8 mouse cellular contexts compared by ENCODE assay signal in the genomic region with DNA sequence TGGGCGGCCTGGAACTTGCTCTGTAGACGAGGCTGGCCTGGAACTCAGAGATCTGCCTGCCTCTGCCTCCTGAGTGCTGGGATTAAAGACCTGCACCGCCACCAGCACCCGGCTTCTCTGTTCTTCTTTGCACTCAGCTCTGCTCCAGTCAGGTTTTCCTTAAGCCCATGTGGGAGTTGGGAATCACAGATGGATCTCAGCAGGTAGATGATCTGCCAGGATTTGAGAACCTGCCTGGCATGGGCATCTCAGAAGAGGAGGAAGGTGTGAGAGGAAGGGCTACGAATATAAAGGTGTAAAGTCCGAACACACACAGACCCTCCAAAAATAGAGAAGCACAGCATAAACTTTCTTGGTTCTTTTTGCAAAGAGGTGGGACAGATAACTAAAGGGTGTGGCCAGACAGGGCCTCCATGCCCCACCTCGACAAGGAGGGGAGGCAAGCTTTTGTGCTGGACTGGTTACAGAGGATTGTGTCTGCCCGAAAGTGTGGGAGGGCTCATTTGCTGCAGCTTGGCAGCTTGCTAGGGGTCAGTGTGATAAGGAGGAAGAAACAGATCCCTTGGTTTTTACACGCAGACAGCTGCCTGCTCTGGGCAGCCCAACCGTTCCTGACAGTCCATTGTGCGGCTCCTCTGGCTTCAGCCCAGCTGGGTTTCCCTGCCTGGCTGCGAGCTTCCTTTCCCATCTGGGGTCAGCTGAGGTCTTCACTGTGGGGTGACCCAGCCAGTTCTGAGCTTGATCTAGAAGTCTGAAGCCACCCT. TPM values are rescaled to one million over a fixed set of nuclear protein-coding genes. Genes with fewer than 3 reads are reported as not detected.
DNase-seq lines count a peak whose midpoint lies in the region; ATAC-seq and TF ChIP-seq lines count a peak whose summit lies in the region.

No protein-coding gene starts in this region.

- H3K4me3 ChIP-seq in heart, postnatal 0 days (ENCODE audit: low read depth, low read length): no peak overlapping the region
- H3K4me3 ChIP-seq in liver, embryonic 13.5 days (replicated peaks): peak overlapping the region; percentile 40
- H3K4me3 ChIP-seq in stomach, postnatal 0 days (ENCODE audit: low read depth, low read length): no peak overlapping the region
- no peak overlapping the region for H3K4me3 ChIP-seq in forebrain, embryonic 12.5 days (replicated peaks)

- no peaks in the 10 kb centered on the region for H3K9me3 ChIP-seq in heart, postnatal 0 days (replicated peaks; ENCODE audit: control insufficient read depth, low read length)
- H3K9me3 ChIP-seq in liver, embryonic 13.5 days (replicated peaks): no peaks in the 10 kb centered on the region
- no peaks in the 10 kb centered on the region for H3K9me3 ChIP-seq in stomach, postnatal 0 days (ENCODE audit: control insufficient read depth, low read length)
- no peaks in the 10 kb centered on the region for H3K9me3 ChIP-seq in forebrain, embryonic 12.5 days

- peak; percentile 77; the same call in 1 of the 2 replicates for TF ChIP-seq EP300 in heart, postnatal 0 days (IDR thresholded peaks at IDR 0.05; ENCODE audit: low read depth)
- TF ChIP-seq EP300 in stomach, postnatal 0 days (optimal IDR thresholded peaks at IDR 0.05): no peak

- no peak overlapping the region for H3K9ac ChIP-seq in heart, postnatal 0 days (replicated peaks; ENCODE audit: low read depth, low read length)
- peak overlapping the region; percentile 71 for H3K9ac ChIP-seq in liver, embryonic 13.5 days
- H3K9ac ChIP-seq in stomach, postnatal 0 days (ENCODE audit: low read length): no peak overlapping the region
- no peak overlapping the region for H3K9ac ChIP-seq in forebrain, embryonic 12.5 days

- H3K27me3 ChIP-seq in heart, postnatal 0 days (ENCODE audit: control insufficient read depth, insufficient read depth, low read length): no peaks in the 10 kb centered on the region
- no peaks in the 10 kb centered on the region for H3K27me3 ChIP-seq in liver, embryonic 13.5 days
- no peaks in the 10 kb centered on the region for H3K27me3 ChIP-seq in stomach, postnatal 0 days (ENCODE audit: control insufficient read depth, insufficient read depth, low read length)
- H3K27me3 ChIP-seq in forebrain, embryonic 12.5 days: no peaks in the 10 kb centered on the region

- peak; percentile 95 for ATAC-seq in heart, postnatal 0 days (ENCODE audit: insufficient read depth, low read depth)
- ATAC-seq in liver, embryonic 13.5 days (ENCODE audit: low read depth): peak; percentile 66
- ATAC-seq in stomach, postnatal 0 days (ENCODE audit: low FRiP score, low TSS enrichment): 0 out of 2 replicates have a peak, but pooled peaks have one; percentile 43
- no peak for ATAC-seq in forebrain, embryonic 12.5 days (ENCODE audit: low FRiP score)
- ATAC-seq in inflammation-experienced regulatory T-cells, adult 6 months: no peak

- 38% methylated on average over 12 of the region's 12 CpGs for WGBS in heart, postnatal 0 days
- WGBS in liver, embryonic 13.5 days (ENCODE audit: insufficient replicate concordance): 31% methylated on average over 12 of the region's 12 CpGs
- WGBS in stomach, postnatal 0 days: 50% methylated on average over 12 of the region's 12 CpGs
- WGBS in forebrain, embryonic 12.5 days: 83% methylated on average over 12 of the region's 12 CpGs

- H3K4me2 ChIP-seq in heart, postnatal 0 days (ENCODE audit: low read depth, low read length): peak overlapping the region; percentile 12; the same call in 1 of the 2 replicates
- peak overlapping the region; percentile 74 for H3K4me2 ChIP-seq in liver, embryonic 13.5 days
- H3K4me2 ChIP-seq in stomach, postnatal 0 days (replicated peaks; ENCODE audit: low read depth): no peak overlapping the region
- no peak overlapping the region for H3K4me2 ChIP-seq in forebrain, embryonic 12.5 days

- TF ChIP-seq CTCF in heart, postnatal 0 days (IDR thresholded peaks at IDR 0.05; ENCODE audit: low read depth): no peak
- no peak for TF ChIP-seq CTCF in stomach, postnatal 0 days (IDR thresholded peaks at IDR 0.05; ENCODE audit: low read depth)

- peak overlapping the region; percentile 59 for H3K27ac ChIP-seq in heart, postnatal 0 days (ENCODE audit: low read depth)
- H3K27ac ChIP-seq in liver, embryonic 13.5 days: peak overlapping the region; percentile 96
- no peak overlapping the region for H3K27ac ChIP-seq in stomach, postnatal 0 days (replicated peaks)
- H3K27ac ChIP-seq in forebrain, embryonic 12.5 days: no peak overlapping the region

- peaks cover 21% of the 10 kb centered on the region for H3K4me1 ChIP-seq in heart, postnatal 0 days (ENCODE audit: control insufficient read depth, insufficient read depth)
- peaks cover 100% of the 10 kb centered on the region for H3K4me1 ChIP-seq in liver, embryonic 13.5 days (replicated peaks)
- H3K4me1 ChIP-seq in stomach, postnatal 0 days (replicated peaks; ENCODE audit: control insufficient read depth, insufficient read depth): no peaks in the 10 kb centered on the region
- H3K4me1 ChIP-seq in forebrain, embryonic 12.5 days: peaks cover 5% of the 10 kb centered on the region; the same call in 1 of the 2 replicates

- DNase-seq in 416B (ENCODE audit: low read depth) (peak; percentile 82), NIH3T3 (ENCODE audit: low read depth) (peak; percentile 34)
- DNase-seq in embryo, embryonic 10.5 days (ENCODE audit: low spot score): peak; percentile 25
- peak; percentile 92 for DNase-seq in heart, postnatal 0 days (ENCODE audit: low spot score)
- DNase-seq in liver, embryonic 13.5 days: peak; percentile 74
- peak; percentile 37 for DNase-seq in stomach, postnatal 0 days (ENCODE audit: low spot score)

- no peaks in the 10 kb centered on the region for H3K36me3 ChIP-seq in heart, postnatal 0 days (replicated peaks; ENCODE audit: control insufficient read depth, insufficient read depth, low read length)
- peaks cover 21% of the 10 kb centered on the region for H3K36me3 ChIP-seq in liver, embryonic 13.5 days
- no peaks in the 10 kb centered on the region for H3K36me3 ChIP-seq in stomach, postnatal 0 days (ENCODE audit: control insufficient read depth, insufficient read depth, low read length)
- 0 out of 2 replicates have a peak, but pooled peaks cover 4% of the 10 kb centered on the region for H3K36me3 ChIP-seq in forebrain, embryonic 12.5 days (replicated peaks)

RNA-seq across cellular contexts. Expression of gene St3gal2, which starts 11.6 kb away (rescaled TPM):
- 9.9 and 15.8 TPM in 2 replicates for total RNA-seq in heart, postnatal 0 days (2014; rRNA removed; ENCODE audit: low replicate concordance)
- polyA plus RNA-seq in heart, postnatal 0 days (2015; fragmentation: Nextera tagmentation; extraction: Ambion mirVana): 11.3 and 12.6 TPM in 2 replicates
- 21.0 and 25.2 TPM in 2 replicates for polyA plus RNA-seq in liver, embryonic 13.5 days (2015; fragmentation: Nextera tagmentation; extraction: Ambion mirVana)
- 7.1 and 7.3 TPM in 2 replicates for polyA plus RNA-seq in stomach, postnatal 0 days (2015; fragmentation: Nextera tagmentation; extraction: Ambion mirVana)
- 26.2 and 27.2 TPM in 2 replicates for polyA plus RNA-seq in forebrain, embryonic 12.5 days (2016; fragmentation: Nextera tagmentation; extraction: Ambion mirVana)
- 10 to 100 TPM in 1 of 3 experiments, 1 to 10 TPM in 2; 8.7 to 10.2 (median 8.9) TPM for polyA plus RNA-seq in inflammation-experienced regulatory T-cells, adult 6 months (2017; shearing (Covaris generic))

RNA-seq across cellular contexts. Expression of gene Fuk, which starts 29.1 kb away (rescaled TPM):
- total RNA-seq in heart, postnatal 0 days (2014; rRNA removed; ENCODE audit: low replicate concordance): 10.8 and 14.8 TPM in 2 replicates
- 3.6 and 3.7 TPM in 2 replicates for polyA plus RNA-seq in heart, postnatal 0 days (2015; fragmentation: Nextera tagmentation; extraction: Ambion mirVana)
- 2.8 and 3.0 TPM in 2 replicates for polyA plus RNA-seq in liver, embryonic 13.5 days (2015; fragmentation: Nextera tagmentation; extraction: Ambion mirVana)
- 6.0 and 6.5 TPM in 2 replicates for polyA plus RNA-seq in stomach, postnatal 0 days (2015; fragmentation: Nextera tagmentation; extraction: Ambion mirVana)
- 13.2 and 14.4 TPM in 2 replicates for polyA plus RNA-seq in forebrain, embryonic 12.5 days (2016; fragmentation: Nextera tagmentation; extraction: Ambion mirVana)
- polyA plus RNA-seq in inflammation-experienced regulatory T-cells, adult 6 months (2017; shearing (Covaris generic)): 1 to 10 TPM; 1.4 to 2.4 (median 2.2) TPM

Comparison
In these comparisons a context has a peak if more than half of its experiments do, and no peak if none do; other contexts are left out.
1. DNase-seq: peak in every context shown above with its lines; median percentile 92 in heart, postnatal 0 days; 82 in 416B; 74 in liver, embryonic 13.5 days; 37 in stomach, postnatal 0 days; 34 in NIH3T3; 25 in embryo, embryonic 10.5 days.
2. ATAC-seq: peak in heart, postnatal 0 days (single experiment), liver, embryonic 13.5 days (single experiment) and stomach, postnatal 0 days (single experiment); none in forebrain, embryonic 12.5 days (single experiment) and inflammation-experienced regulatory T-cells, adult 6 months (single experiment).
3. H3K27ac ChIP-seq: peak in heart, postnatal 0 days (single experiment) and liver, embryonic 13.5 days (single experiment); none in stomach, postnatal 0 days (single experiment) and forebrain, embryonic 12.5 days (single experiment).
4. H3K4me2 ChIP-seq: peak in heart, postnatal 0 days (single experiment) and liver, embryonic 13.5 days (single experiment); none in stomach, postnatal 0 days (single experiment) and forebrain, embryonic 12.5 days (single experiment).